Mouse (Mus musculus): Measurements from ENCODE around the gene Smyd3. TPM values are rescaled to one million over a fixed set of nuclear protein-coding genes. Genes with fewer than 3 reads are reported as not detected.

Smyd3 gene
- total and polyA plus RNA-seq, 2 experiments, result 1.4 to 7.0 TPM

- H3K36me3 ChIP-seq (ENCODE audit: control insufficient read depth, insufficient read depth, low read length), result no peaks in the 10 kb centered on the region
- no peaks in the 10 kb centered on the region for H3K4me1 ChIP-seq (ENCODE audit: control insufficient read depth, insufficient read depth, low read length)
- H3K9ac ChIP-seq (ENCODE audit: low read depth, low read length), result no peak overlapping the region
- H3K79me2 ChIP-seq (ENCODE audit: control insufficient read depth, insufficient read depth, low read length), result no peaks in the 10 kb centered on the region
- 86% methylated on average over 8 of the region's 8 CpGs for WGBS
- TF ChIP-seq CTCF (IDR thresholded peaks at IDR 0.05; ENCODE audit: low read depth, low read length) (no peak), POLR2A (IDR thresholded peaks at IDR 0.05; ENCODE audit: extremely low read depth, insufficient read depth, low read length) (no peak)
- H3K27me3 ChIP-seq (ENCODE audit: control insufficient read depth, insufficient read depth, low read length), result no peaks in the 10 kb centered on the region
- no peak overlapping the region for H3K27ac ChIP-seq (replicated peaks; ENCODE audit: insufficient read depth, low read depth, low read length)
- no peak for DNase-seq (ENCODE audit: extremely low read depth, low read depth, low spot score)
- H3K4me3 ChIP-seq (ENCODE audit: insufficient read depth, low read depth, low read length), result no peak overlapping the region
These were observed 475.9 kb downstream of the Smyd3 start for GRCm38 (mm10) chr1:179041905-179042337.

GRCm38 (mm10) chr1:179041231-179041904 is 476.5 kb downstream of the Smyd3 start:
- Histone ChIP-seq H3K27ac (replicated peaks; ENCODE audit: insufficient read depth, low read depth, low read length) (no peak overlapping the region), H3K9ac (ENCODE audit: low read depth, low read length) (no peak overlapping the region), H3K36me3 (ENCODE audit: control insufficient read depth, insufficient read depth, low read length) (no peaks in the 10 kb centered on the region), H3K4me3 (ENCODE audit: insufficient read depth, low read depth, low read length) (no peak overlapping the region), H3K79me2 (ENCODE audit: control insufficient read depth, insufficient read depth, low read length) (no peaks in the 10 kb centered on the region), H3K27me3 (ENCODE audit: control insufficient read depth, insufficient read depth, low read length) (no peaks in the 10 kb centered on the region), H3K4me1 (ENCODE audit: control insufficient read depth, insufficient read depth, low read length) (no peaks in the 10 kb centered on the region)
- TF ChIP-seq POLR2A (IDR thresholded peaks at IDR 0.05; ENCODE audit: extremely low read depth, insufficient read depth, low read length), result no peak
- no peak for TF ChIP-seq CTCF (IDR thresholded peaks at IDR 0.05; ENCODE audit: low read depth, low read length)
- DNase-seq (ENCODE audit: extremely low read depth, low read depth, low spot score), result no peak
- 91% methylated on average over 14 of the region's 14 CpGs for WGBS

GRCm38 (mm10) chr1:179038801-179039200 is 479.0 kb downstream of the Smyd3 start:
- Histone ChIP-seq H3K36me3 (ENCODE audit: control insufficient read depth, insufficient read depth, low read length) (no peaks in the 10 kb centered on the region), H3K27ac (replicated peaks; ENCODE audit: insufficient read depth, low read depth, low read length) (no peak overlapping the region), H3K4me3 (ENCODE audit: insufficient read depth, low read depth, low read length) (no peak overlapping the region), H3K79me2 (ENCODE audit: control insufficient read depth, insufficient read depth, low read length) (no peaks in the 10 kb centered on the region), H3K27me3 (ENCODE audit: control insufficient read depth, insufficient read depth, low read length) (no peaks in the 10 kb centered on the region), H3K4me1 (ENCODE audit: control insufficient read depth, insufficient read depth, low read length) (no peaks in the 10 kb centered on the region), H3K9ac (ENCODE audit: low read depth, low read length) (no peak overlapping the region)
- DNase-seq (ENCODE audit: extremely low read depth, low read depth, low spot score), result no peak
- TF ChIP-seq POLR2A (IDR thresholded peaks at IDR 0.05; ENCODE audit: extremely low read depth, insufficient read depth, low read length) (no peak), CTCF (IDR thresholded peaks at IDR 0.05; ENCODE audit: low read depth, low read length) (no peak)
- 98% methylated on average over 4 of the region's 4 CpGs for whole genome bisulfite sequencing

GRCm38 (mm10) chr1:179032947-179033346 is 484.9 kb downstream of the Smyd3 start:
- no peaks in the 10 kb centered on the region for H3K79me2 ChIP-seq (ENCODE audit: control insufficient read depth, insufficient read depth, low read length)
- no peak for DNase-seq (ENCODE audit: extremely low read depth, low read depth, low spot score)
- H3K27ac ChIP-seq (replicated peaks; ENCODE audit: insufficient read depth, low read depth, low read length), result no peak overlapping the region
- TF ChIP-seq CTCF (IDR thresholded peaks at IDR 0.05; ENCODE audit: low read depth, low read length), result no peak
- 95% methylated on average over 2 of the region's 2 CpGs for WGBS
- H3K4me1 ChIP-seq (ENCODE audit: control insufficient read depth, insufficient read depth, low read length), result no peaks in the 10 kb centered on the region
- H3K36me3 ChIP-seq (ENCODE audit: control insufficient read depth, insufficient read depth, low read length), result no peaks in the 10 kb centered on the region
- H3K9ac ChIP-seq (ENCODE audit: low read depth, low read length), result no peak overlapping the region
- no peak overlapping the region for H3K4me3 ChIP-seq (ENCODE audit: insufficient read depth, low read depth, low read length)
- H3K27me3 ChIP-seq (ENCODE audit: control insufficient read depth, insufficient read depth, low read length), result no peaks in the 10 kb centered on the region

- WGBS, result 99% methylated on average over 5 of the region's 5 CpGs
These were observed 486.3 kb downstream of the Smyd3 start for GRCm38 (mm10) chr1:179031581-179031980.

GRCm38 (mm10) chr1:179026614-179027013 is 491.2 kb downstream of the Smyd3 start:
- no peak overlapping the region for H3K4me3 ChIP-seq (ENCODE audit: insufficient read depth, low read depth, low read length)
- no peak for TF ChIP-seq CTCF (IDR thresholded peaks at IDR 0.05; ENCODE audit: low read depth, low read length)
- no peak for TF ChIP-seq POLR2A (IDR thresholded peaks at IDR 0.05; ENCODE audit: extremely low read depth, insufficient read depth, low read length)
- no peaks in the 10 kb centered on the region for H3K4me1 ChIP-seq (ENCODE audit: control insufficient read depth, insufficient read depth, low read length)
- no peak overlapping the region for H3K27ac ChIP-seq (replicated peaks; ENCODE audit: insufficient read depth, low read depth, low read length)
- no peaks in the 10 kb centered on the region for H3K36me3 ChIP-seq (ENCODE audit: control insufficient read depth, insufficient read depth, low read length)
- DNase-seq (ENCODE audit: extremely low read depth, low read depth, low spot score), result no peak
- WGBS, result 87% methylated on average over 4 of the region's 4 CpGs
- no peaks in the 10 kb centered on the region for H3K79me2 ChIP-seq (ENCODE audit: control insufficient read depth, insufficient read depth, low read length)
- H3K9ac ChIP-seq (ENCODE audit: low read depth, low read length), result no peak overlapping the region
- no peaks in the 10 kb centered on the region for H3K27me3 ChIP-seq (ENCODE audit: control insufficient read depth, insufficient read depth, low read length)

More at GRCm38 (mm10) chr1:179031581-179031980, 486.3 kb downstream of the Smyd3 start:
- no peaks in the 10 kb centered on the region for H3K36me3 ChIP-seq (ENCODE audit: control insufficient read depth, insufficient read depth, low read length)
- TF ChIP-seq POLR2A (IDR thresholded peaks at IDR 0.05; ENCODE audit: extremely low read depth, insufficient read depth, low read length), result no peak
- TF ChIP-seq CTCF (IDR thresholded peaks at IDR 0.05; ENCODE audit: low read depth, low read length), result no peak
- no peak for DNase-seq (ENCODE audit: extremely low read depth, low read depth, low spot score)
- H3K27me3 ChIP-seq (ENCODE audit: control insufficient read depth, insufficient read depth, low read length), result no peaks in the 10 kb centered on the region
- H3K9ac ChIP-seq (ENCODE audit: low read depth, low read length), result no peak overlapping the region
- no peaks in the 10 kb centered on the region for H3K79me2 ChIP-seq (ENCODE audit: control insufficient read depth, insufficient read depth, low read length)
- no peak overlapping the region for H3K27ac ChIP-seq (replicated peaks; ENCODE audit: insufficient read depth, low read depth, low read length)
- no peaks in the 10 kb centered on the region for H3K4me1 ChIP-seq (ENCODE audit: control insufficient read depth, insufficient read depth, low read length)
- no peak overlapping the region for H3K4me3 ChIP-seq (ENCODE audit: insufficient read depth, low read depth, low read length)

All from liver, adult 2 months (tissue).